Mouse (Mus musculus) CD4-positive naive resting alpha-beta T cell, adult 76 days (primary cell): ENCODE measurements around the gene Ppil4. TPM values are rescaled to one million over a fixed set of nuclear protein-coding genes. Genes with fewer than 3 reads are reported as not detected.

Experiments used
- total RNA-seq: library from RNA; stranded (reverse); gene quantifications from one replicate; pipeline ENCODE4 v1.2.4, GENCODE M21; 2023

Gene Ppil4
- total RNA-seq: 88.3 TPM

DNA sequence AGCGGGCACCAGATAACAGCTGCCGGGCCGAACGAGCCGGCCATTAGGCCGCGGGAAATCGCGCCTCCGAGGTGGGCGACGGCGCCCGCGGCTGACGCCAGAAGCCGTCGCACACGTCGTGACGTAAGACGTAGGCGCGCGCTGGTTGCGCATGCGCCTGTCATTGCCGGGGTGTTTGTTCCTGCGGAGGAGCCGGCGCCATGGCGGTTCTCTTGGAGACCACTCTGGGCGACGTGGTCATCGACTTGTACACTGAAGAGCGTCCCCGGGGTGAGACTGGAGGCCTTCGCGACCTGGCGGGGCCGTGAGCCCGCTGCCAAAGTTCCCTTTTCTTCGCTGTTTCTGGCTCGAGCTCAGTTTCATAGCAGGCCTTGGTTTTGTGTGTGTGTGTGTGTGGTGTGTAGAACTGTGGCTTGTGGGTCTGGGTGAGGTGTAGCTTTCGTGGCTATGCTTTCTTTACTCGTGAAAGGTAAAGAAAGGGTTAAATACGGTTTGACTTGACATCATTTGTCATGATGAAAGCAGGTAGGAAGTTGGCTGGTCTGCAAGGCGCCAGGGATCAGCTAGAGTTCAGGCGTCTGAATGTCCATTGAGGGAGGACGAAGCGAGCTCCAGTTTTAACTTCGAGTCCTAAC, at the start of gene Ppil4, which contains the start of gene Ginm1:
Gene Ppil4 (plus strand): TSS at position 141 of the 635 bp plus-strand sequence.
Gene Ginm1 (minus strand): TSS at position 74 of the 635 bp plus-strand sequence.

DNA sequence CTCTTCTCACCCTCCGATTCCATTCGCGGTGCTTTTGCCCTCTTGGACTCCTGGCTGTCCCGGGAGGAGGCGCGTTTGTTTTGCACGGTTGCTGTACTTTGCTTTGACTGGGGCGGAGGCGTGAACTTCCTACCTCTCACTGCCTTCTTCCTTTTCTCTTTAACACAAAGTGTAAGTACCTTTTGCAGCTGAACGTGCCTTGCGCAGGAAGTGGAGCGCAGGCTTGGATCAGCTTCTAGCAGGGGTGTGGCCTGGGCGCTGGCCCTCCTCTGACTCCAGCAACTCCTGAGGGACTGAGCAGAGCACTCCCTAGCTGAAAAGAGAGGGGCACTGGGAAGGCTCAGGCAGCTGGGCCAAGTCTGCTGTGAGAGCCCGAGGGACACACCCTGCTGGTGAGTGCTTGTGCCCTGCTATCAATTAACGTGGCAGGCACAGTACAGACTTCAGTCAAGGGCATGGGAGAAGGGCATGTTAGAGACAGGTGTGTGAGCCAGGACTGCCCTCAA, 39.5 kb downstream of the Ppil4 start, which contains the start of gene Zc3h12d:
Gene Zc3h12d (plus strand): TSS at position 300 of the 506 bp plus-strand sequence.

Other genes starting within 250 kb of the Ppil4 start
- gene Lrp11, start 203.1 kb upstream of the Ppil4 start, total RNA-seq: 3.0 TPM
- 10.1 TPM for gene Nup43, start 125.4 kb upstream of the Ppil4 start, total RNA-seq
- gene Pcmt1, start 111.8 kb upstream of the Ppil4 start, total RNA-seq: 59.0 TPM
- gene Lats1, start 111.7 kb upstream of the Ppil4 start, total RNA-seq: 42.2 TPM
- 59.0 TPM for gene Katna1, start 66.9 kb upstream of the Ppil4 start, total RNA-seq
- gene Ginm1, start 67 bp upstream of the Ppil4 start, total RNA-seq: 55.3 TPM
- 22.7 TPM for gene Zc3h12d, start 39.6 kb downstream of the Ppil4 start, total RNA-seq
- gene Tab2, start 163.3 kb downstream of the Ppil4 start, total RNA-seq: 110 TPM